Mouse (Mus musculus) kidney, postnatal 0 days (tissue): Measurements from ENCODE around the gene Ksr1. TPM values are rescaled to one million over a fixed set of nuclear protein-coding genes. Genes with fewer than 3 reads are reported as not detected.

ENCODE experiments used
- ATAC-seq: fragments of 200-750 bp; cut with Nextera tagmentation; replicated peaks from 2 replicates; pipeline ENCODE4 v1.8.0; 2017; ENCODE audit warnings: low read depth, moderate number of reproducible peaks, moderate TSS enrichment, moderate library complexity; ENCODE audit not compliant: low FRiP score
- DNase-seq: peaks from one replicate; pipeline ENCODE4 v3.0.0-alpha.2; 2016; ENCODE audit warnings: low spot score
- H3K27ac ChIP-seq: fragments of 300-500 bp; sonication (generic); 2 replicates; pipeline ENCODE4 v1.5.1; 2014; ENCODE audit warnings: mild to moderate bottlenecking
- H3K27me3 ChIP-seq: fragments of 300-500 bp; sonication (generic); 2 replicates; pipeline ENCODE4 v1.6.1; 2014; ENCODE audit warnings: low read length, mixed read lengths; ENCODE audit not compliant: insufficient read depth
- H3K36me3 ChIP-seq: fragments of 300-500 bp; sonication (generic); 2 replicates; pipeline ENCODE4 v1.6.1; 2014; ENCODE audit warnings: low read length, mixed read lengths; ENCODE audit not compliant: insufficient read depth
- H3K4me1 ChIP-seq: fragments of 300-500 bp; sonication (generic); replicated peaks from 2 replicates; pipeline ENCODE4 v1.6.1; 2014; ENCODE audit warnings: antibody characterized with exemption, low read length, mixed read lengths; ENCODE audit not compliant: insufficient read depth
- H3K4me2 ChIP-seq: fragments of 300-500 bp; sonication (generic); 2 replicates; pipeline ENCODE4 v1.6.1; 2014; ENCODE audit warnings: mild to moderate bottlenecking, low read length, moderate library complexity, mixed read lengths
- H3K4me3 ChIP-seq: fragments of 300-500 bp; sonication (generic); replicated peaks from 2 replicates; pipeline ENCODE4 v1.5.1; 2014; ENCODE audit warnings: low read depth, low read length
- H3K9ac ChIP-seq: fragments of 300-500 bp; sonication (generic); 2 replicates; pipeline ENCODE4 v1.6.1; 2014; ENCODE audit warnings: low read depth, low read length
- H3K9me3 ChIP-seq: fragments of 300-500 bp; sonication (generic); replicated peaks from 2 replicates; pipeline ENCODE4 v1.6.1; 2016; ENCODE audit warnings: low read length, inconsistent platforms, mixed read lengths
- CTCF ChIP-seq: IDR thresholded peaks from 2 replicates; pipeline ENCODE4 v1.5.1; 2016; ENCODE audit warnings: antibody characterized with exemption, low read depth, mild to moderate bottlenecking, moderate library complexity
- WGBS: fragments of 180-500 bp; shearing (Covaris S2); extraction: QIAGEN DNeasy Blood & Tissue Kit; methylation state at CpG from one replicate; pipeline ENCODE4 v1.1.7; 2014; 5-methylcytosine and 5-hydroxymethylcytosine counted together
- polyA plus RNA-seq: library from polyadenylated mRNA; unstranded; fragments of >200 nt; fragmentation: Nextera tagmentation; extraction: Ambion mirVana; gene quantifications from 2 replicates; pipeline ENCODE4 v1.2.1, GENCODE M21; 2015

The Ksr1 gene
- polyA plus RNA-seq, 1 experiment from 2014 or later = 1.8 TPM

DNA sequence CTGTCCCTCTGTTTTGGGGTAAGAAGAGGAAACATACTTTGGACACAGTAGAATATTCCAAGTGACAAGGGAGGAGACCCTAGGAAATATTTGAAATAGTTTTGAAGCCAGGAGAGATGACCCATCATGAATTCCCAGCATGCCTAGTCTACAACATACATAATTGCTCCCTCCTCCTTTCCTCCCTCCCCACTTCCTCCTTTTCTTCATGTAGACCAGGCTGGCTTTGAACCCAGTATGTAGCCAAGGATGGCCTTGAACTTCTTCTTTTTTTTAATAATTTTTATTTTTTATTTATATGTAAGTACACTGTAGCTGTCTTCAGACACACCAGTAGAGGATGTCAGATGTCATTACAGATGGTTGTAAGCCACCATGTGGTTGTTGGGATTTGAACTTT is 160.7 kb downstream of the Ksr1 start:
- Histone ChIP-seq H3K4me2 (no peak overlapping the region), H3K9me3 (no peaks in the 10 kb centered on the region), H3K27me3 (no peaks in the 10 kb centered on the region), H3K36me3 (no peaks in the 10 kb centered on the region), H3K27ac (no peak overlapping the region), H3K9ac (no peak overlapping the region), H3K4me3 (no peak overlapping the region), H3K4me1 (no peaks in the 10 kb centered on the region)
- TF ChIP-seq CTCF = no peak
- ATAC-seq = no peak
- peak; percentile 16 for DNase-seq

- Histone ChIP-seq H3K27me3 (no peaks in the 10 kb centered on the region), H3K4me1 (no peaks in the 10 kb centered on the region), H3K4me2 (peak within 1 kb of the TSS; percentile 54), H3K4me3 (peak within 1 kb of the TSS; percentile 39), H3K27ac (peak within 1 kb of the TSS; percentile 65; the same call in 1 of the 2 replicates), H3K9ac (peak within 1 kb of the TSS; percentile 49), H3K36me3 (no peaks in the 10 kb centered on the region), H3K9me3 (no peaks in the 10 kb centered on the region)
- 47% methylated on average over 10 of the region's 10 CpGs for WGBS
- peak; percentile 94 for DNase-seq
- peak; percentile 85 for ATAC-seq
- no peak for TF ChIP-seq CTCF
Observed at GRCm38 (mm10) chr11:78984483-78985177, 161.6 kb downstream of the Ksr1 start, which contains the start of gene Lgals9. Lgals9 (minus strand) TSS chr11:78984946.

- Histone ChIP-seq H3K4me2 (peak overlapping the region; percentile 54), H3K9ac (peak overlapping the region; percentile 40; the same call in 1 of the 2 replicates), H3K27me3 (no peaks in the 10 kb centered on the region), H3K27ac (0 out of 2 replicates have a peak overlapping the region, but pooled peaks have one; percentile 1), H3K9me3 (no peaks in the 10 kb centered on the region), H3K4me1 (no peaks in the 10 kb centered on the region), H3K36me3 (no peaks in the 10 kb centered on the region), H3K4me3 (peak overlapping the region; percentile 39)
- 84% methylated on average over 7 of the region's 7 CpGs for WGBS
- no peak for ATAC-seq
- no peak for TF ChIP-seq CTCF
- no peak for DNase-seq
Observed at GRCm38 (mm10) chr11:78983539-78983938, 162.7 kb downstream of the Ksr1 start.

- Histone ChIP-seq H3K36me3 (no peaks in the 10 kb centered on the region), H3K4me1 (no peaks in the 10 kb centered on the region), H3K4me2 (peak overlapping the region; percentile 54), H3K9me3 (no peaks in the 10 kb centered on the region), H3K27ac (0 out of 2 replicates have a peak overlapping the region, but pooled peaks have one; percentile 1), H3K9ac (no peak overlapping the region), H3K27me3 (no peaks in the 10 kb centered on the region), H3K4me3 (peak overlapping the region; percentile 2; the same call in 1 of the 2 replicates)
- no peak for TF ChIP-seq CTCF
- 73% methylated on average over 12 of the region's 12 CpGs for WGBS
- no peak for ATAC-seq
- DNase-seq = no peak
Observed at GRCm38 (mm10) chr11:78982513-78983291, 163.5 kb downstream of the Ksr1 start.

DNA sequence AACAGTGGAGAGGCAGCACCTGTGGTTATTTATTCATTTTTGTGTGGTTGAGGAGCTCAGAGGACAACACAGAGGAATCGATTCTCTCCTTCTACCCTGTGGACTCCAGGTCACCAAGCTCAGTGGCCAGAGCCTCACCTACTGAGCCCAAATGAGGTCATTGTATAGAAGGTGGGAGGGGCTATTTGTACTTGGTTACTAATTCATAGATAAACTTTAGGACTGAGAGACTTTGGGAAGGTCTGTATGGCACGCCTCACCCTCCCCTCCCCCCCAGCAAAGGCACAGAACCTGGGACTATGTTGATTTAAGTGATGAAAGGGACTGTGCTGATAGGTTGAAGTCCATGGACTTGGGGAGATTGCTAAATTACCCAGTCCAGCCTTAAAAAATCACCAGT is 164.2 kb downstream of the Ksr1 start:
- H3K9ac ChIP-seq = no peak overlapping the region
- TF ChIP-seq CTCF = no peak
- no peaks in the 10 kb centered on the region for H3K9me3 ChIP-seq
- ATAC-seq (no peak), DNase-seq (no peak)
- no peak overlapping the region for H3K27ac ChIP-seq
- H3K4me3 ChIP-seq = no peak overlapping the region
- no peak overlapping the region for H3K4me2 ChIP-seq
- H3K36me3 ChIP-seq = no peaks in the 10 kb centered on the region
- H3K27me3 ChIP-seq = no peaks in the 10 kb centered on the region
- WGBS = 62% methylated on average over 2 of the region's 2 CpGs
- H3K4me1 ChIP-seq = no peaks in the 10 kb centered on the region

DNA sequence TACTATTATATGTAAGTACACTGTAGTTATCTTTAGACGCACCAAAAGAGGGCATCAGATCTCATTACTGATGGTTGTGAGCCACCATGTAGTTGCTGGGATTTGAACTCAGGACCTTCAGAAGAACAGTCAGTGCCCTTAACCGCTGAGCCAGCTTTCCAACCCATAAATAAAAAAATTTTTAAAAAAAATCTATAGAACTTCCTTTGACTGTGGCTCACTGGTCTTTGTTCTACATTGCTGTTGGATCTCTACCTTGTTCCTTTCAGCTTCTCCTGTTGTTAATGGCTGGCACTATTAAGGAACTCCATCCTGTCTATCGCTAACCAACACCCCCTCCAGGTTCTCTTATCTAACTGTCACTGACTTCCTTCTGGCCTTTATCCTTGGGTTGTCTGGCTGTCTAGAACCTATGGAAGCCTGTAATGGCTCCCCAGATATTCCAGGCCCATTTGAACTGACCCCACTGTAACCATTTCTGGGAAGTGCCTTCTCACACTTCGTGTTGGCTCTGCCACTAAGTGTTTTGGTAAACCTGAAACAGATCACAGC is 166.0 kb downstream of the Ksr1 start:
- DNase-seq = no peak
- no peak for TF ChIP-seq CTCF
- no peak overlapping the region for H3K27ac ChIP-seq

More for the DNA sequence above, 166.0 kb downstream of the Ksr1 start:
- no peaks in the 10 kb centered on the region for H3K9me3 ChIP-seq
- H3K27me3 ChIP-seq = no peaks in the 10 kb centered on the region
- H3K4me3 ChIP-seq = no peak overlapping the region
- 0 out of 2 replicates have a peak overlapping the region, but pooled peaks have one; percentile 2 for H3K9ac ChIP-seq
- 73% methylated on average over 4 of the region's 4 CpGs for WGBS
- H3K4me1 ChIP-seq = no peaks in the 10 kb centered on the region
- H3K36me3 ChIP-seq = no peaks in the 10 kb centered on the region; the same call in 1 of the 2 replicates
- ATAC-seq = no peak
- H3K4me2 ChIP-seq = no peak overlapping the region
